Mouse (Mus musculus) left cerebral cortex, postnatal 25 days (tissue): Measurements from ENCODE around the gene Scarb1. TPM values are rescaled to one million over a fixed set of nuclear protein-coding genes. Genes with fewer than 3 reads are reported as not detected.

ENCODE experiments used
- total RNA-seq, 2 experiments: library from RNA; stranded (reverse); gene quantifications; 2 replicates each; pipeline ENCODE4 v1.2.3; 2021

Gene Scarb1
- total RNA-seq, 2 experiments from 2014 or later = 24.6 to 28.9 TPM

Other genes starting within 250 kb of the Scarb1 start
- 100 to 1,000 TPM; 183 to 200 TPM for gene Ncor2, start 161.9 kb downstream of the Scarb1 start, total RNA-seq
- gene Gm10382, start 48.2 kb upstream of the Scarb1 start, total RNA-seq = under 1 TPM in 1 of 2 experiments, not detected in 1; 0.46 TPM
- gene Ubc, start 49.1 kb upstream of the Scarb1 start, total RNA-seq = 100 to 1,000 TPM; 810 to 811 TPM
- 10 to 100 TPM; 11.4 to 15.2 TPM for gene Dhx37, start 93.0 kb upstream of the Scarb1 start, total RNA-seq
- 10 to 100 TPM; 92.5 to 95.3 TPM for gene Bri3bp, start 100.5 kb upstream of the Scarb1 start, total RNA-seq
- 10 to 100 TPM; 43.0 to 52.1 TPM for gene Aacs, start 134.7 kb upstream of the Scarb1 start, total RNA-seq
- gene Tmem132b, start 190.7 kb upstream of the Scarb1 start, total RNA-seq = 100 to 1,000 TPM; 125 to 141 TPM